Mouse (Mus musculus) spleen, postnatal 10 days (tissue): ENCODE results near the gene Gm10061.
"Not testable (repeated sequence)": the region's sequence is repeated elsewhere in the genome, so short reads cannot be mapped to it uniquely, and the experiment has no call there.

Source experiments
- DNase-seq, 2 experiments: peaks; one replicate each; pipeline ENCODE4 v3.0.0; 2021 to 2022; ENCODE audit warnings: low spot score in 2 of 2

Gene Gm10061

GRCm38 (mm10) chr16:89150786-89151185 is at the start of gene Gm10061:
TSS of gene Gm10061 (plus strand) at chr16:89151086.
- no peak for DNase-seq

DNA sequence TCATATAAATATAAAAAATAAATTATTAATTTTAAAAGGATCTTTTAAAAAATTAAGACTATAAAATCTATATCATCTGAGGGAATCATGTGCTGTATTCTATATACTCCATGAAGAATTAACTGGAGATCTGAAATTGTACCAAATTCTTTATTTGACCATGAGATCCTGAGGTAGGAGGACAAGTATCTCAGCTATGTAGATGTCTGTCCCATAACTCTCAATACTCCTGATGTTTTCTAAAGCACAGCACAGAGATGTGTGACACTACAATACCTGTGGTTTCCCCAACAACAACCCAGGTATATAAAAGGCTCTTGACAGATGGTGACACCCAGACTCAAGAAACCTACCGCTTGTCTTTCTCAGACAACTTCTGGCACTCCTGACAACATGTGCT is 10.3 kb upstream of the Gm10061 start, which contains the start of gene Gm6358:
Gene Gm6358, plus strand, starts transcription at position 301 of the 400 bp plus-strand sequence.
- DNase-seq: no peak

DNA sequence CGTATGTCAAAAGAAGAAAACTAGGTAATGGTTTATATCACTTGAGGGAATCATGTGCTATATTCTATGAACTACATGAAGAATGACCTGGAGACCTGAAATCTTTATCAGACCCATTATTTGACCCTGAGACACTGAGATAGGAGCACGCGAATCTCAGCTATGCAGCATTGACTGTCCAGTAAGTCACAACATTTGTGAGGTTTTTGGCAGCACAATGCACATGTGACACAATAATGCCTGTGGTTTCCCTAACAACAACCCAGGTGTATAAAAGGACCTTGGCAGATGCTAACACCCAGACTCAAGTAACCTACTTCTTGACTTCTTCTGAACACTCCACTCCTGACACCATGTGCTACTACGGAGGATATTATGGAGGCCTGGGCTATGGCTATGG is 6.8 kb downstream of the Gm10061 start, which contains the start of gene Gm9789:
Gene Gm9789, plus strand, starts transcription at position 301 of the 400 bp plus-strand sequence.
- DNase-seq: no peak

- not testable (repeated sequence) for DNase-seq
These were observed 18.3 kb downstream of the Gm10061 start, which contains the start of gene Gm7735 for GRCm38 (mm10) chr16:89169190-89169589. TSS of gene Gm7735 (plus strand) at chr16:89169490.

GRCm38 (mm10) chr16:89174435-89174834 is 23.5 kb downstream of the Gm10061 start, which contains the start of gene 1110057P08Rik:
TSS of gene 1110057P08Rik (plus strand) at chr16:89174735.
- no peak for DNase-seq

GRCm38 (mm10) chr16:89188621-89189020 is 37.7 kb downstream of the Gm10061 start:
- no peak for DNase-seq
